Mouse (Mus musculus) testis, adult 2 months (tissue): ENCODE results near the gene Dlgap1.
"Not testable (repeated sequence)": the region's sequence is repeated elsewhere in the genome, so short reads cannot be mapped to it uniquely, and the experiment has no call there.

Experiments
- CTCF ChIP-seq: fragments of 200-500 bp; IDR thresholded peaks from 2 replicates; pipeline ENCODE4 v1.5.1; 2012; ENCODE audit warnings: low read depth, mild to moderate bottlenecking, inconsistent platforms, low read length, moderate library complexity; ENCODE audit not compliant: control insufficient read depth, insufficient read depth, insufficient replicate concordance
- POLR2A ChIP-seq: fragments of 200-500 bp; IDR thresholded peaks from 2 replicates; pipeline ENCODE4 v1.6.1; 2012; ENCODE audit warnings: low read depth, mild to moderate bottlenecking, inconsistent platforms, low read length, moderate library complexity; ENCODE audit not compliant: control insufficient read depth

GRCm38 (mm10) chr17:70827463-70828179 is 858.7 kb downstream of the Dlgap1 start:
- TF ChIP-seq CTCF, POLR2A: not testable (repeated sequence)
